Mouse (Mus musculus) T-cell, adult 66 days (primary cell): ENCODE results near the gene Cobll1. TPM values are rescaled to one million over a fixed set of nuclear protein-coding genes. Genes with fewer than 3 reads are reported as not detected.

Experiments used
- total RNA-seq, 2 experiments: library from RNA; stranded (reverse); gene quantifications; 3 replicates in 1 of 2; 4 replicates in 1 of 2; pipeline ENCODE4 v1.2.4; 2023

Gene Cobll1
- total RNA-seq: 1 to 10 TPM; 2.6 to 3.9 TPM

GRCm38 (mm10) chr2:65238964-65239570 lies at the start of gene Cobll1:
Gene Cobll1 (minus strand): TSS chr2:65239403.

Other genes with a start within 250 kb of the Cobll1 start
- gene Grb14, start 214.4 kb downstream of the Cobll1 start, total RNA-seq: not detected
- gene Slc38a11, start 124.6 kb upstream of the Cobll1 start, total RNA-seq: not detected